Mouse (Mus musculus) hindbrain, embryonic 15.5 days (tissue): Measurements from ENCODE around the gene Slc35a2. TPM values are rescaled to one million over a fixed set of nuclear protein-coding genes. Genes with fewer than 3 reads are reported as not detected.
"Not testable (repeated sequence)": the region's sequence is repeated elsewhere in the genome, so short reads cannot be mapped to it uniquely, and the experiment has no call there.

ENCODE experiments used
- ATAC-seq: fragments of 200-750 bp; cut with Nextera tagmentation; 2 replicates; pipeline ENCODE4 v1.8.0; 2017; ENCODE audit warnings: low read depth, moderate number of reproducible peaks, moderate TSS enrichment; ENCODE audit not compliant: low FRiP score
- H3K27ac ChIP-seq: fragments of 300-500 bp; sonication (generic); replicated peaks from 2 replicates; pipeline ENCODE4 v1.5.1; 2015; ENCODE audit warnings: mild to moderate bottlenecking, inconsistent platforms
- H3K27me3 ChIP-seq: fragments of 300-500 bp; sonication (generic); 2 replicates; pipeline ENCODE4 v1.6.1; 2015; ENCODE audit warnings: control low read depth, inconsistent platforms
- H3K36me3 ChIP-seq: fragments of 300-500 bp; sonication (generic); 2 replicates; pipeline ENCODE4 v1.6.1; 2015; ENCODE audit warnings: control low read depth, inconsistent platforms
- H3K4me1 ChIP-seq: fragments of 300-500 bp; sonication (generic); replicated peaks from 2 replicates; pipeline ENCODE4 v1.6.1; 2015; ENCODE audit warnings: control low read depth, inconsistent platforms
- H3K4me2 ChIP-seq: fragments of 300-500 bp; sonication (generic); 2 replicates; pipeline ENCODE4 v1.6.1; 2015; ENCODE audit warnings: moderate library complexity, mild to moderate bottlenecking, inconsistent platforms
- H3K4me3 ChIP-seq: fragments of 300-500 bp; sonication (generic); 2 replicates; pipeline ENCODE4 v1.5.1; 2015; ENCODE audit warnings: mild to moderate bottlenecking, inconsistent platforms
- H3K9ac ChIP-seq: fragments of 300-500 bp; sonication (generic); 2 replicates; pipeline ENCODE4 v1.6.1; 2015; ENCODE audit warnings: inconsistent platforms
- H3K9me3 ChIP-seq: fragments of 300-500 bp; sonication (generic); 2 replicates; pipeline ENCODE4 v1.6.1; 2016; ENCODE audit warnings: control low read depth, inconsistent platforms
- WGBS: fragments of 180-500 bp; shearing (Covaris S2); methylation state at CpG from one replicate; pipeline ENCODE4 v1.1.7; 2015; 5-methylcytosine and 5-hydroxymethylcytosine counted together
- polyA plus RNA-seq: library from polyadenylated mRNA; unstranded; fragments of >200 nt; fragmentation: Nextera tagmentation; extraction: Ambion mirVana; gene quantifications from 2 replicates; pipeline ENCODE4 v1.2.1, GENCODE M21; 2015

The Slc35a2 gene
- polyA plus RNA-seq, 1 experiment from 2014 or later: 47.7 TPM

DNA sequence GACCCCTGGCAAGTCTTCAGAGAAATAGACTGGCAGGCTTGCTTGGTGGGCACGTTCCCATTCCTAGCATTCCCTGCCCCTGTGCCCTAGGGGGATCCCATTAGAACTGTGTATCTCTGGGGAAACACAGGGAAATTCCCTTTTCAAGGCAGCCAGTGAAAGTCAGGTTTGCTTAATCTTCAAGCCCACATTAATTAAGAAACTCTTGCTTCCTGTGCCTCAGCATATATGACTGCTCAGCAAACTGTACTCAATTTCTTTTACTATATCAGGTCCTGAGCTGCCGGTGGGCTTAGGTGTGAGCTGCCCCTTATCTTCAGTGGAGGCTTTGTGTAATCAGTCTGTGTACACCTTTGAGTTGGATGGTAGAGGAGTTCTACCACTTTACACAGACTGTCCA lies 18.0 kb upstream of the Slc35a2 start:
- H3K9ac ChIP-seq: no peak overlapping the region
- WGBS: 71% methylated on average over 2 of the region's 2 CpGs
- H3K27me3 ChIP-seq: no peaks in the 10 kb centered on the region
- no peak for ATAC-seq
- H3K9me3 ChIP-seq: no peaks in the 10 kb centered on the region
- H3K4me1 ChIP-seq: no peaks in the 10 kb centered on the region
- H3K4me2 ChIP-seq: no peak overlapping the region
- H3K4me3 ChIP-seq: no peak overlapping the region
- H3K36me3 ChIP-seq: peaks cover 3% of the 10 kb centered on the region; the same call in 1 of the 2 replicates
- no peak overlapping the region for H3K27ac ChIP-seq

DNA sequence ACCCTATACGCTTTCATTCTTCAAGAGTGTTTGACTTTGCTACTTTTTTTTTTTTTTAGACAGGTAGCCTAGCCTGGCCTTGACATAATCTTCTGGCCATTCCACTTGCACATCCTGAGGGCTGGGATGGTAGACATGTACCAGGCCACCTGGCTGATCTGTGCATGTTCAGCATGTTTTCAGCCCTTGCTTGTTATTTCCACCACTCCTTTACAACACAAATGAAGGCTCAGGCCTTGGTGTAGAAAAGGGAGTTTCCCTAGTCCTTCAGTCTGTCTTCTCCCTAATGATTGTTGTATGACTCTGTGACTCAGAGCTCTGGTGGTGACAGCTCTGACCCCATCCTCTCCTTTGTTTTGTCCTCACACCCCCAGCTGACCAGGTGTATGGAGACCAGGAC lies 16.7 kb upstream of the Slc35a2 start:
- H3K9ac ChIP-seq: no peak overlapping the region
- no peaks in the 10 kb centered on the region for H3K27me3 ChIP-seq
- peaks cover 3% of the 10 kb centered on the region; the same call in 1 of the 2 replicates for H3K36me3 ChIP-seq
- no peak for ATAC-seq
- no peak overlapping the region for H3K4me2 ChIP-seq
- H3K27ac ChIP-seq: no peak overlapping the region
- no peak overlapping the region for H3K4me3 ChIP-seq
- H3K4me1 ChIP-seq: no peaks in the 10 kb centered on the region
- WGBS: 100% methylated on average over 1 of the region's 1 CpGs
- H3K9me3 ChIP-seq: no peaks in the 10 kb centered on the region

DNA sequence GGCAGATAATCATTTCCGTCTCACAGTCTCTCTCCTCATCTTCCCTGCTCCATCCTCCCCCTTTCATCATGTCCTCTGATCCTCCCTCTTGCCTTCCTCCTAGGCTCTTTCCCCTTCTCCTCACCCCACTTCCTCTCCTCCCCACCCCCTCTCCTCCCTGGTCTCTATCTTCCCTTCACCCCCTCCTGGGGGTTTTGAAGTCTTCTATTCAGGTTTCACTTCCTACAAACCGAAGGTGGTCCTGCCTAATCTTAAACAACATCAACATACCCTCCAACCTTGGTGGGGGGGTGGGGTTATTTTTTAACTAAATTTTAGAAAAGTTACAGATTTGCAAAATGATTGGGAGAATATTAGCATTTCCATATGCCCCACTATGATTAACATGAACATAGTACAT lies 15.3 kb upstream of the Slc35a2 start:
- no peak overlapping the region for H3K27ac ChIP-seq
- H3K4me1 ChIP-seq: no peaks in the 10 kb centered on the region
- H3K9ac ChIP-seq: no peak overlapping the region
- H3K36me3 ChIP-seq: peaks cover 7% of the 10 kb centered on the region; the same call in 1 of the 2 replicates
- ATAC-seq: no peak
- no peaks in the 10 kb centered on the region for H3K9me3 ChIP-seq
- H3K27me3 ChIP-seq: no peaks in the 10 kb centered on the region
- H3K4me2 ChIP-seq: no peak overlapping the region
- WGBS: 44% methylated on average over 2 of the region's 2 CpGs
- no peak overlapping the region for H3K4me3 ChIP-seq

DNA sequence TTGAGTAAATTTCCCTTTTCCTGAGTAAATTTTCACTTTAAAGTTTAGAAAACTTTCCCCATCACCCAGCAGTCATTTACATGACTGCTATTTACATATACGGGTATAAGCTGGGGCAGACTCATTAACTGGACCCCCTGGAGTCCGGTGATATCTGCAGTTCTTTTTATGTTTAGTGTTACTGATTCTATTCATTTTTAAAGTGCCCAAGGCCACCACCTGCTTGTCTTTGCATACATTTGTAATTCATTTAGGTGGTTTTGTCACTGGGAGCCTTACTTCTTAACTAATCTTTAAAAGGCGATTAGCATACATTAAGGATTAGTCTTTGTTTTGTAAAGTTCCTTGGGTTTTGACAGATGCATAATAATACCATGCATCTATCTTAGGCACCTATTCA lies 14.0 kb upstream of the Slc35a2 start:
- Histone ChIP-seq H3K9me3 (no peaks in the 10 kb centered on the region), H3K36me3 (peaks cover 7% of the 10 kb centered on the region; the same call in 1 of the 2 replicates), H3K27me3 (no peaks in the 10 kb centered on the region), H3K4me1 (no peaks in the 10 kb centered on the region), H3K9ac (no peak overlapping the region), H3K4me2 (no peak overlapping the region), H3K27ac (no peak overlapping the region), H3K4me3 (no peak overlapping the region)
- 45% methylated on average over 3 of the region's 3 CpGs for WGBS
- ATAC-seq: no peak

DNA sequence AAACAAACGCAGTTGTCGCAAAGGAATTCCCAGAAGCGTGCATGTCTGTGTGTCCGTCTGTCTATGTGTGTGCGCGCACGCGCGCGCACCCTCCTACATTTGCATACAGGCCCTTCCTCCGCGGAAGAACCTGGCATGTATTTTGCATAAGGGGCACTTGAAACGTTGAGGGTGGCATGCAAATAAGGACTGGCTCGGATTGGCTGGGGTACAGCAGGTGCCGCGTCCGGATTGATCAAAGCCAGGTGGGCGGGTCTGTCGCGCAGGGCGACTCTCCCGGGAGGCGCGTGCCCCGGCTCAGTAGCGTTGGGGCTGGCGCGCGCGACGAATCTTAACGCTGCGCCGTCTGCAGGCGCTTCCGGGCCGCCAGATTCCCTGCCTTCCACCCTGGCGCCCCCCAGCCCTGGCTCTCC lies 5.8 kb upstream of the Slc35a2 start, which contains the start of gene Pim2:
Gene Pim2 (plus strand): TSS at position 256 of the 413 bp plus-strand sequence.
- Histone ChIP-seq H3K4me3 (peak within 1 kb of the TSS; percentile 58), H3K27me3 (no peaks in the 10 kb centered on the region), H3K27ac (peak within 1 kb of the TSS; percentile 73), H3K9me3 (no peaks in the 10 kb centered on the region), H3K4me2 (peak within 1 kb of the TSS; percentile 84), H3K4me1 (peaks cover 15% of the 10 kb centered on the region; the same call in 1 of the 2 replicates), H3K36me3 (no peaks in the 10 kb centered on the region), H3K9ac (peak within 1 kb of the TSS; percentile 66)
- WGBS: 12% methylated on average over 37 of the region's 38 CpGs
- ATAC-seq: peak; percentile 91

DNA sequence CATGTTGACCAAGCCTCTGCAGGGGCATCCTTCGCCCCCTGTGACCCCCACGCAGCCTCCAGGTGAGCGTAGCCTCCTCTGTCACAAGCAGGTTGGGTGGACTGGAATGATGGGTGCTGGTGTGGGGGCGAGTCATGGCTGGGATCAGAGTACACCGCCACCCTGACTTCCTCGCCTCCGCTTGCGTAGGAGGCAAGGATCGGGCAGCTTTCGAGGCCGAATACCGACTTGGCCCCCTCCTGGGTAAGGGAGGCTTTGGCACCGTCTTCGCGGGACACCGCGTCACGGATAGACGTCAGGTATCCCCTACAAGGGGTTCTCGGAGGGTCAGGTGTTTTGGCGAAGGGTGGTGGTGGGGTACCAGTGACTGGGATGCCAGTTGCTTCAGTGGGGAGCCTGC lies 5.3 kb upstream of the Slc35a2 start:
- H3K27me3 ChIP-seq: no peaks in the 10 kb centered on the region
- peaks cover 15% of the 10 kb centered on the region; the same call in 1 of the 2 replicates for H3K4me1 ChIP-seq
- H3K27ac ChIP-seq: peak overlapping the region; percentile 73
- H3K9ac ChIP-seq: peak overlapping the region; percentile 66
- ATAC-seq: peak; percentile 63
- no peaks in the 10 kb centered on the region for H3K36me3 ChIP-seq
- peak overlapping the region; percentile 58 for H3K4me3 ChIP-seq
- H3K9me3 ChIP-seq: no peaks in the 10 kb centered on the region
- H3K4me2 ChIP-seq: peak overlapping the region; percentile 84
- 21% methylated on average over 21 of the region's 21 CpGs for WGBS

DNA sequence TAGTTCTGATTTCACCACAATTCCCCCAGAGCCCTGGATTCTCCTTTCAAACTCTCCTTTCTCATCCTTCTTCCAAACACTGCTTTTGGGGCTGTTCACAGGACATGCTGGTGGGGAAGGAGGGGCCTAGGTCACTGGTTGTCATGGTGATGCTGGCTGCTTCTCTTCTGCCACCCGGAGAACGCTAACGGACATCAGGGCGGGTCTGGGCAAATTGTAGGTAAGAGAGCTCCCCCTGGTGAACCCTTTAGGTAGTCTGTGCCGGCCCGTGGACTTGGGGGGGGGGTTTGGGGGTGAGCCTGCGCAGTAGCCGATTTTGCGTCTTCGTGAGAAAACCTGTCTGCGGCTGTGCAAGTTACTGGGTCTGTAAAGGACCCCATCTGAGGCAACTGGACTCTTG lies 4.0 kb upstream of the Slc35a2 start:
- H3K4me1 ChIP-seq: peaks cover 15% of the 10 kb centered on the region; the same call in 1 of the 2 replicates
- no peaks in the 10 kb centered on the region for H3K36me3 ChIP-seq
- peak; percentile 40 for ATAC-seq
- peak overlapping the region; percentile 58 for H3K4me3 ChIP-seq
- 11% methylated on average over 11 of the region's 11 CpGs for WGBS
- H3K9me3 ChIP-seq: no peaks in the 10 kb centered on the region
- no peaks in the 10 kb centered on the region for H3K27me3 ChIP-seq
- H3K4me2 ChIP-seq: peak overlapping the region; percentile 84
- 0 out of 2 replicates have a peak overlapping the region, but pooled peaks have one; percentile 7 for H3K9ac ChIP-seq
- 0 out of 2 replicates have a peak overlapping the region, but pooled peaks have one; percentile 42 for H3K27ac ChIP-seq

DNA sequence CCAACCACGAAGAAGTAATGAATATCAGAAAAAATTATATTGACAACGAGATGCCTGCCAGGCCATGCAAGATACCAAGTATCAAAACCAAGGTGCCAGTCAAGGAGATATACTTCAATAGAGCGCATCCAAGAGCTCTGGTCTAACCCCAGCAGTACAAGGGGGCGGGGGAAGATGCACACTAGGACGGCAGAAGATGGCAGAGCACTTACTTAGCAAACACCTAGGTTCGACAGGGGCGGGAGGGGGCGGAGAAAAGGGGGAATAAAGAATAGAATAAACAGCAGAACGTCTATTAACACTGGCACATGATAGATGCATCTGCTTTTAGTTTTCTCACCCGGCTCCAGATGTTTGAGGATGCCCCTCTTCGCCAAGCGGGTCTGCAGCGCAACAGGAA lies 14.4 kb downstream of the Slc35a2 start:
- ATAC-seq: no peak

DNA sequence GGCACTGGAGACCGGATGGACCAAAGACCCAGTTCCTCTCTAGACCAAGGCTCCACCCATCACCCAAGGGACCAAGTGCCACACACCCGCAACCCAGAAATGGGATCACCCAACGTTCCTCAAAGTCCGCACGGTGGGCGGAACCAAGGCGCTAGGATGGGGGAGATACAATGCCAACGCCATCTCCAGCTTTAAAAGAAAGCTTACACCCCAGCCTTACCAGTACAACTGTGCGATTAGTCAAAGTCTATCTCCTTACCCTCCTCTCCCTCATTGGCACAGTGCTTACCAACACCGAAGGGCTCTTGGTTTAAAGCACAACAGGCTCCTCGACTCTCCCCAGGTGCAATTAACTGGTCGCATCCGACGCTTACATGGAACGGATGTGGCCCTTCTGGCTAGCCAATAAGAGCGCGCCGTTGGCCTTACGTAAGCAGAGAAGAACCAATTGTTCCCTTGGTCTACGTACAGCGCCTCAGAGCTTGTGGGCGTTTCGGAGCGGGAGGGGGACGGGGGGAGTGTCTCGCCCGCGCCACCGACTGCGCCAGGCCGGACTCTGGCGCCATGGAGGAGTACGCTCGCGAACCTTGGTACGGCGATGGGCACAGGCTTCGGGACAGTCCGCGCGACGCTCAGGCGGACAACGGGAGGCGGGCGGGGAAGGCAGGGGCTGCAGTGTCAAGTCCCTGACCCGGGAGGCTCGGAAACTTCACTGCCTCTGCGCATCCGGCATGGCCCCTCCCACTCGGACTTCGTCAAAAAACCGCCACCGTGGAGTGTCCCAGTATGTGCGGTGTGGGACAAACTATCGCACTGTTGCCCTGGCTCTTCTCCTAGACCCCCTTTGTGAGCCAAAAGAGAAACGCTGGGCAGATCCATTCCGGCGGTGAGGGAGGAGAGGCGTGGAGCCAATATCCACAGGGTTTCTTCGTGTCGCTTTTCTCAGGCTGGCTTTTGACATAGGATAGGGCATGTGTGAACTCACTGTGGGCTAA lies 15.3 kb downstream of the Slc35a2 start, which contains the start of the genes Pqbp1 and Timm17b:
Gene Pqbp1 (minus strand): TSS at position 390 of the 995 bp plus-strand sequence.
Gene Timm17b (plus strand): TSS at position 478 of the 995 bp plus-strand sequence.
- 15% methylated on average over 61 of the region's 62 CpGs for WGBS
- no peaks in the 10 kb centered on the region for H3K9me3 ChIP-seq

More for the DNA sequence above, 14.4 kb downstream of the Slc35a2 start:
- H3K4me2 ChIP-seq: peak overlapping the region; percentile 59
- peak overlapping the region; percentile 66 for H3K4me3 ChIP-seq
- peak overlapping the region; percentile 93 for H3K27ac ChIP-seq
- peaks cover 17% of the 10 kb centered on the region for H3K4me1 ChIP-seq
- peak overlapping the region; percentile 49 for H3K9ac ChIP-seq
- 40% methylated on average over 12 of the region's 13 CpGs for WGBS
- peaks cover 16% of the 10 kb centered on the region for H3K36me3 ChIP-seq
- no peaks in the 10 kb centered on the region for H3K27me3 ChIP-seq
- H3K9me3 ChIP-seq: no peaks in the 10 kb centered on the region

DNA sequence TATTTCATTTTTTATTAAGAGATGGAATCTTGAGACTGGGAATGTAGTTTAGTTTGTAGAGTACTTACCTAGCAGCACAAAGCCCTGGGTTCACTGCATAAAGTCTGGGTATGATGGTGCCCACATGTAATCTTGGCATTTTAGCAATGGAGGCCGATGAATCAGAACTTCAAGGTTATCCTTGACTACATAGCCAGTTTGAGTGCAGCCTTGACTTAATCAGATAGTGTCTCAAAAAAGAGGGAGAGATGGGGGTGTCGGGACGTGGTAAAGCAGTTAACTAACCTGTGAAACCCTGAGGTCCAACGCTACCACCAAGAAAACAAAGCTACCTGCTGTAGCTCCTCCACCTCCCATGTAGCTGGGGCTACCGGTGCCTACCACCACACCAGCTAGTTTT lies 20.6 kb downstream of the Slc35a2 start:
- ATAC-seq: no peak
- H3K4me3 ChIP-seq: no peak overlapping the region
- no peak overlapping the region for H3K9ac ChIP-seq
- no peaks in the 10 kb centered on the region for H3K9me3 ChIP-seq
- H3K36me3 ChIP-seq: no peaks in the 10 kb centered on the region
- no peak overlapping the region for H3K27ac ChIP-seq
- no peak overlapping the region for H3K4me2 ChIP-seq
- peaks cover 8% of the 10 kb centered on the region; the same call in 1 of the 2 replicates for H3K4me1 ChIP-seq
- 90% methylated on average over 5 of the region's 5 CpGs for WGBS
- H3K27me3 ChIP-seq: no peaks in the 10 kb centered on the region

More for the DNA sequence above, 15.3 kb downstream of the Slc35a2 start, which contains the start of the genes Pqbp1 and Timm17b:
- Histone ChIP-seq H3K27ac (peak within 1 kb of the TSS; percentile 93), H3K36me3 (peaks cover 13% of the 10 kb centered on the region), H3K4me1 (peaks cover 17% of the 10 kb centered on the region), H3K27me3 (no peaks in the 10 kb centered on the region), H3K4me2 (peak within 1 kb of the TSS; percentile 59), H3K4me3 (peak within 1 kb of the TSS; percentile 66), H3K9ac (peak within 1 kb of the TSS; percentile 60)
- ATAC-seq: peak; percentile 98

DNA sequence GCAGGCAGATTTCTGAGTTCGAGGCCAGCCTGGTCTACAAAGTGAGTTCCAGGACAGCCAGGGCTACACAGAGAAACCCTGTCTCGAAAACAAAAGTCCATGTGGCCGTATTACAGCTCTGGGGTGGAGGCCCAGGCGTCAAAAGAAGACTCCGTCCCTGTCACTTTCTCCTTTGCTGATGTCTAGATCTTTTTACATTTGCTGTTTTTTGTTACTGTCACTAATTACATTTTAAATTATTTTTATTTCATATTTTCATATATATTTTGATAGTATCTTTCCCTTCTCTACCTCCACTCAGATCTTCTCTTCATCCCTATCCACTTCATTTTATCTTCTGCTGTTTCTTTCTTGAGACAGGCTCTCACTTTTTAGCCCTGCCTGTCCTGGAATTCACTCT lies 23.9 kb downstream of the Slc35a2 start, which contains the start of gene Gm10491:
Gene Gm10491 (minus strand): TSS at position 101 of the 400 bp plus-strand sequence.
- H3K36me3 ChIP-seq: no peaks in the 10 kb centered on the region

DNA sequence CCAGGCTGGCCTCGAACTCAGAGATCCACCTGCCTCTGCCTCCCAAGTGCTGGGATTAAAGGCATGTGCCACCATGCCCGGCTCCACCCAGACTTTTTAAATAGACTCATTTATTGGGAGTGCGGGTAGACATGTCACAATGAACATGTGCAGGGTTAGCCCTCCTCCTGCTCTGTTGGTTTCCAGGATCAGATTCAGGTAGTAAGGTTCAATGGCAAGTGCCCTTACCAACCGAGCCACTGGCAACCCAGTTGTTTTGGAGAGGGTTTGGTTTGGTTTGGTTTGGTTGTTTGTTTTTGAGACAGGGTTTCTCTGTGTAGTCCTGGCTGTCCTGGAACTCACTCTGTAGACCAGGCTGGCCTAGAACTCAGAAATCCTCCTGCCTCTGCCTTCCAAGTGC lies 25.4 kb downstream of the Slc35a2 start, which contains the start of gene Gm10490:
Gene Gm10490 (plus strand): TSS at position 301 of the 400 bp plus-strand sequence.
- not testable (repeated sequence) for H3K4me1 ChIP-seq, H3K27me3 ChIP-seq, H3K36me3 ChIP-seq, ATAC-seq, H3K9ac ChIP-seq, H3K4me2 ChIP-seq, H3K27ac ChIP-seq, H3K9me3 ChIP-seq, H3K4me3 ChIP-seq
- WGBS: 97% methylated on average over 4 of the region's 4 CpGs

More for the DNA sequence above, 23.9 kb downstream of the Slc35a2 start, which contains the start of gene Gm10491:
- no peak within 1 kb of the TSS for H3K4me2 ChIP-seq
- no peak within 1 kb of the TSS for H3K9ac ChIP-seq
- H3K4me1 ChIP-seq: no peaks in the 10 kb centered on the region
- 81% methylated on average over 5 of the region's 5 CpGs for WGBS
- H3K27ac ChIP-seq: no peak within 1 kb of the TSS
- no peak within 1 kb of the TSS for H3K4me3 ChIP-seq
- no peak for ATAC-seq
- H3K27me3 ChIP-seq: no peaks in the 10 kb centered on the region
- no peaks in the 10 kb centered on the region for H3K9me3 ChIP-seq
